Mouse (Mus musculus): Measurements from ENCODE around the gene Tor1b.

GRCm38 (mm10) chr2:30927151-30927781, 25.5 kb upstream of the Tor1b start:
- TF ChIP-seq EP300 (IDR thresholded peaks at IDR 0.05; ENCODE audit: low read depth) (no peak), CTCF (IDR thresholded peaks at IDR 0.05; ENCODE audit: low read depth) (no peak)

Data from heart, postnatal 0 days (tissue).